Mouse (Mus musculus): ENCODE measurements at regions not wholly inside any gene's neighbourhood (a gene's known extent, or its start where the extent isn't known, plus 50 kb on each side); places are given as distances from the start of the nearest gene placed in this dataset.

DNA sequence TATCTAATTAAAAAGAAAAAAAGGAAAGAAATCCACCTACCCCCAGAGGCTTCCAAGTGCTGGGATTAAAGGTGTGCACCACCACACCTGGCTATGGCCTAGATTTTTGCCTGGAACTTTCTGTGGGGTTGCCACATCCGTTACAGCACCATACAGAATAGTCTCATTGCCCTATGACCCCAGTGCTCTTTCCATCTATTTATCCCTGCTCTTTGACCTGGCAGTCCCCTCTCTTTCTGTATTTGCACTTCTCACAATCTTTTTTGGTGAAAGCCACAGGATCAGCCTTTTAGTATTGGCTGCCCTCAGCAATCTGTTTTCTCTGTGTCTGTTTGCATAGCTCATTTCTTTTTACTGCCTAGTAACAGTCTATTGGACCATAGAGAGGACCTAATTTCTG lies 197.9 kb upstream of the Bcor start:
- ATAC-seq (ENCODE audit: insufficient number of reproducible peaks, low FRiP score, low TSS enrichment), result no peak

DNA sequence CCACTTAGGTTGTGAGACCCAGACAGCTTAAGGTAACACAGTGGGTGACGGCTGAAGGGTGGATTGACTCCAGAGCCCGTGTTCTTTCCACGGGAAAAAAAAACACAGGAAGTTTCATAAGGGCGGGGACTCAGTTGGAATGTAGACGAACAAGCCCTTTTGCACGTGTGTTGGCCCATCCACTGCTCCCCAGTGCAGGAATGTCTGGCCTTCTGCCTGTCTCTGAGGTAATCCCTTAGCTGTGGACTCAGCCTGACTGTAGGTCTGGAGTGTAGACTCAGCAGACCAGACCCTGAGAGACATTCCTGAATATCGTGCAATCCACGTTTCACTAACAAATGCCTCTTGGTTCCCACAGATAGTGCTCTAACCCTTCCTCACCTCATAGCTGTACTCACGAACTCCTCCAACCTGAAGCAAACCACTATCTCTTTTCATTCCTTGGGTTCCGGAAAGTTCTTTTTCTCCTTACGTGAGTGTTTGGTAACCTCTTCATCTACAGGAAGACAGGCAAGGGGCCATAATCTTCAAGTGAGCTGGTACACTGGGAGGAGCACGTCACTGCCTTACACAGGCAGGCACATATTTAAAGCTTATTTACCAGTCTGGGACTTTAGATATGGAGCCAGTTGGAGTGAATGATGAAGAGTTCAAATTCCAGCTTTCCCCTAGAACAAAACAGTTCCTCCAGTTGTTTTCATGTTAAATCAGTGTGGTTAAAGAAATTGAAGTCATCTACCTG lies 205.6 kb upstream of the Bcor start:
- no peak for ATAC-seq (ENCODE audit: insufficient number of reproducible peaks, low FRiP score, low TSS enrichment)

DNA sequence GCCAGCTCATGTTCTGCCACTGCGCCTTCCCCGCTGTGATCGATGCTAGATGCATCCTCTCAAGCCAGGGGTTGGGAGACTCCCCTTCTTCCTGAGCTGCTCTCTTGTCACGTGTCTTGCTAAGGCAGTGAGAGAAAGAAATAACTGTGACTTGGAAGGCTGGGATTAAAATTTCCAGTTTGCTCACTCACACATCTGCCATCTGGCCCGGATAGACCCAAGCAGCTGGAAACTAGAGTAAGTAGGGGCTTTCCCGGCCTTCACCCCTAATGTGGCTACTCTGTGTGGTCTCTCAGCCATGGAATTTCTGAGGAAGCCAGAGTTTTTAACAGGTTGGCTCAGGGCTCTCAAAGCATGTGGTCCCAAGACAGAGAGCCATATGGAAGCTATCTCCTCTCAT lies 206.6 kb upstream of the Bcor start:
- no peak for ATAC-seq (ENCODE audit: insufficient number of reproducible peaks, low FRiP score, low TSS enrichment)

DNA sequence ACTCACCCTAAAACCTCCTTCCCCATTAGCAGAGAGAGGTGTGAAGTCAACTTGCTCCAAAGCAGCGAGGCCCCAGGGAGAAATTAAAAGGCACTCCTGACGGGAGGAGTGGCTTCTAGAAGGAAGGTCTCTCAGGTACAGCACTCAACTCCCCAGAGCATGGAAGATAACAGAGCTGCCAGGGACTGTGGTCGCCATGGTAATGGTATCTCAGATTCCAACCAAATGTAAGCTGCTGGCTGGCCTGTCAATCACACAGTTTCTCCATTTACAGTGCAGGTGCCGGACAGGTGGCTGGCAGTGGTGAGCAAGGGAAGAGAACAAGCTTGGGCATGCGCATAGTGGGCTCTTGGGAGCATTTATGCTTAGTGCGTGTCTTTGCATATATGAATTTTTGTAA lies 213.5 kb upstream of the Bcor start:
- no peak for ATAC-seq (ENCODE audit: insufficient number of reproducible peaks, low FRiP score, low TSS enrichment)

DNA sequence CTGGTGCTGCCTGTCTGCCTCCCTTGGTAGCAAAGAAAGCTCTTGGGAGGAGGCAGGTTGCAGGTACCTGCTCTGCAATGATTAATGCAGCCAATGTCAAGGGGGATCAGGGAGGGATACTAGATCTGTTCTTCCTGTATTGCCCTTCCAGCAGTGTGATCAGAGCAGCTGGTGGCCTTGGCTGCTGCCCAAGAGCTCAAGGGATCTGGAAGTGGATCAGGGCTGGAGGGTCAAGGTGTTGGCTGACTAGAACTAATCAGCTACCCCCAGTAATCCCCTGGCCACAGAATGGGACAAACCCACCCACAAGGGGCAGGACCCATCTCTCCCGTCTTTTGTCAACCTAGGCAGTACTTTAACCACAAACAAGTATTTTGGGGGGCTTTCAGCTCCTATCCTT lies 211.8 kb upstream of the Atp6ap2 start:
- ATAC-seq (ENCODE audit: insufficient number of reproducible peaks, low FRiP score, low TSS enrichment), result no peak

DNA sequence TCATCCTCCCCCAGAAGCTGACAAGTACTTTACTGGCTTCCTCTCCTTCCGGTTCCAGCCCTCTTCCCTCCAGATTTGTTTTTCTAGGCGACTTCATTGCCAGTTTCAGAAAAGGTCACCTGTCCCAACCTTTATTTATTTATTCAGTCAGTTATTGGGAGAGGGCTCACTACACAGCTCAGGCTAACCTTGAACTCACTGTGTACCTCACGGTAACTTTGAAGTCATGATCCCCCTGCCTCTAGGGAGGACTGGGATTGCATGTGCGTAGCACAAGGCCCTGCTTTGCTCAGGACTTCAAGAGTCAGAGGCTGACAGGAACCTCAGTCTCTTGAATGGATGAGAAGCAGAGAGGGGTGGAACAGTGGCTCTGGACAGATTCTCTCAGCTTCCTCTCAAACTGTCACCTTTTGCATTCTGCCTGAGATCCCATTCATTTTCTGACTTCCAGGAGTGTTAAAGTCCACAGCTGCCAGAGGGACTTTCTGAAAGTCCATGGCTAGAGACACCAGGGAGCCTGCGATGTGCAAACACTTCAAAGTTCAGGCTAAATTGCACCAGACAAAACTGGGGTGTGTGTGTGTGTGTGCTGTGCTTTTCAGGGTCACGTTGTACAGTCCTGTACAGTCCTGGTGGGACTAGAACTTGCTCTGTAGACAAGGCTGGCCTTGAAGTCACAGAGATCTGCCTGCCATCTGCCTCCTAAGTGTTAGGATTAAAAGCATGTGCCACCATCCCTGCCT lies 211.2 kb upstream of the Atp6ap2 start:
- ATAC-seq (ENCODE audit: insufficient number of reproducible peaks, low FRiP score, low TSS enrichment), result no peak

DNA sequence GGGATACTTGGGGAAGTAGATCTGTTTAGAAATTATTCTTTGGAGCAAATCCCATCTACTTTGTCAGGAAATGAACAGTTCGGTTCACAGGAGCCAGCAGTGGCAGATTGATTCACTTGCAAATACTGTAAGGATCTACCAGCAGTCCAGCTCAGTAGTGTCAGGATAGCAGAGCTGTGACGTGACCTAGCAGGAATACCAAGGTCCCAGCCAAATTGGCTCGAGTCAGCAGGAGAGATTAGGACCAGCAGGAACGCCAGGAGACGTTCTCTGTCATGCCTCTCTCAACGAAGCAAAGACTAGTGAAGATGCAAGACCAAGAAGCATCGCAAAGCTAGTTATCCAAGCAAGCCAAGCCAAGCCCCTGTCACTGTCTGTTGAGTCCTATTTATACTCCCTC lies 210.2 kb upstream of the Atp6ap2 start:
- ATAC-seq (ENCODE audit: insufficient number of reproducible peaks, low FRiP score, low TSS enrichment), result no peak

DNA sequence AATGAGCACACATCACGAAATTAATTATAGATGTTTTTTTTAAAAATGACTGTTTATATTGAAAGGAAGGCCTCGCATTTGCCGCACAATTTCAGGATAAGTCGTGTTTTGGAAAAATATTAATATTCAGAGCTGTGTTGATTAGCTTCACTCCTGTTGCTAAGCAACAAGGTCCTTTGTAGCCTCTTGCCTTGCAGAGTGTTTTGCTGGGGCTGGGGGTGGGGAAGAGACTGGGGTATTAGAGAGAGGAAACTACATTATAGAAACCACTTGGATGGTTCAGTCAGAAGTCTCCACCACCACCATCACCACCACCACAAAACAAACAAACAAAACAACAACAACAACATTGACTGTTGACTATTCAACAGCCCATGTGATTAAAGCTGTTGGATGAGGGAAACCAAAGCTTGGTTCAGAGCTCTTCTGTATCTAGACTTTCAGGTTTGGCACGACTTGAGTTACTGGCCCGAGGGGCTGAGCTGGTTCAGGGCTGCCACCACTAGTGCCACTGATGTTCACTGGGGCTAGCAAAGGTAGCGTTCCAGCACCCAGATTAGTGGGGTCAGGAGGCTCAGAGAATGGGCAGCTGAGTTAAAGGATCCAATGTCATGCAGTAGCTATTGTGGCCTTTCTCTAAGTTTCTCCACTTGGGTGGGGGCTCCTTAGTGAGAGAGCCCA lies 195.3 kb upstream of the Atp6ap2 start:
- no peak for ATAC-seq (ENCODE audit: insufficient number of reproducible peaks, low FRiP score, low TSS enrichment)

DNA sequence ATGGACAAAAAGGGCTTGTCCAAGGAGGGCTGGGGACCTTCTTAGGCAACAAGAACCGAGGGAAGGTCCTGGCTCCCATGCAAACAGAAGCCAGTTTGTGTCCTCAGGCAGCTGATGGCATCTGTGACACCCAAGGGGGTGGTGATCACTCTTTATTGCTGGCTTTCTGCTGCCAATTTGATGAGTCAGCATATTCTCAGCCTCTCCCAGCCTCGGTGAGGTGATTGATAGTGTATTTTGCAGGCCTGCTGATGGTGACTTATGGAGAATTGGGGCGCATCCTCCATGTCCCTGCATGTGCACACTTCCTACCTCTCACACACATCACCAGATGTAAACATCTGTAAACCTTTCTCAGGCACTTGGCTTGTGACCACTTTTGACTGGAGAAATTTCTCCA lies 178.3 kb upstream of the Atp6ap2 start:
- no peak for ATAC-seq (ENCODE audit: insufficient number of reproducible peaks, low FRiP score, low TSS enrichment)

DNA sequence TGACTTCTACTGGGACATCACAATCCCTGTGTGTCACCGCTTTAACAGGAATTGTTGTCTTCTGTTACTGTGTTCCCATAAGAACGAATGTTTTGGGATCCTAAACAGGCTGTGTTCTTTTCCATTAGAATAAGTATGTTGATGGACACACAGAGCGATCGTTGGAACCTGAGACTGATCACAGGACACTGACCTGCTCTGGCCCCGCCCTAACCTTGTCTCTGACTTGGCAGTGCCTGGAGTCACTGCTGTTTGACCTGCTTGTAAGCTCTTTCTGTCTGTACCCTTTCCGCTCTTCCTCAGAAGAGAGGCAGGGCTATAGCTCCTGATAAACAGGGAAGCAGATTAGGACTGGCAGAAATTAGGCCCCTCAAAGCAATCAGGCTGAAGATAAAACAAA lies 162.0 kb upstream of the Atp6ap2 start:
- ATAC-seq (ENCODE audit: insufficient number of reproducible peaks, low FRiP score, low TSS enrichment), result no peak

DNA sequence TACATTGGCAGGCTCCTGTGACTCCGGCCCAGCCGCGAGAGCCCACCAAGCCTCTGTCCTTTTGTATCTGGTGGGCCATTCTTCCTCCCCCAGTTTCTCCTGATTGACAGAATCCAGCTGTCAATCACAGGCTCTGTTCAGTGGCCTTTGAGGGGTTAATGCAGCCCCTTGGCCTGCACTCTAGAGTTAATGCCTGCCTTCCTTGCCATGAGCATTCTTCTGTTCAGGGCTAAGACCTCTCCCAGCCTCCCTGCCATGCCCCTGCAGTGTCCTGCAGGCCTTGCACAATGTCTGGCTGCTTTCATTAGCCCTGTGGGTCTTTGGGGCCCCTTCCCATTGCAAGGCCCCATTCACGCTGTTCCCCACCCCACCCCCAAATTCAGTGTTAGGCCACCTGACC lies 160.9 kb upstream of the Atp6ap2 start:
- ATAC-seq (ENCODE audit: insufficient number of reproducible peaks, low FRiP score, low TSS enrichment), result no peak

DNA sequence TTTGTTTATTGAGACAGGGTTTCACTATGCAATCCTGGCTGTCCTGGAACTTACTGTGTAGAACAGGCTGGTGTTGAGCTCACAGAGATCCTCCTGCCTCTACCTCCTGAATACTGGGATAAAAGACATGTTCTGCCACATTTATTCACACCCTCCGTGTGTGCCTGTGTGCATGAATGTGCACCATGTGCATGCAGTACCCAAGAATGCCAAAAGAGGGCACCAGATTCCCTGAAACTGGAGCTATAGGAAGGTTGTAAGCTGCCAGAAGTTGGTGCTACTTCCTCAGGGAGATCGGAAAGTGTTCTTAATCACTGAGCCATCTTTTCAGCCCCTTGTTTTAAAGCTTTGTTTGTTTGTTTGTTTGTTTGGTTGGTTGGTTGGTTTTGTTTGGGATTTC lies 155.3 kb upstream of the Atp6ap2 start:
- no peak for ATAC-seq (ENCODE audit: insufficient number of reproducible peaks, low FRiP score, low TSS enrichment)

DNA sequence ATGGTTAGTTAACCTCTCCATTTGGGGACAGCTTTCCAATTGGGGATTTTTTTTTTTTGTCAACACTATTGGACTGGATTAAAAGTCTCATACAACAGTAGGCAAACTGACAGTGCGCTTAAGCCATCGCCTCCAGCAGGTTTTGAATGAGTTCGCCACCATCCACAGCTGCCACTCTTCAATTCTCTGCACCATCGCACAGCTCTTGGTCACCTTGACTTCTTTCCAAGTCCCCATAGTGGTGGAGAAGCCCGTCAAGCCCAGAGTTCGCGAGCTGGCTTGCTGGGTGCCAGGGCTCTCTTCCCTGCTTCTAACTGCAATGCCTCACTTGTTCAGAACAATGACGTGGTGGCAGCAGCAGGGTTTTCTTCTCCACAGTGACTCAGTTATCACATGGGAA lies 151.9 kb upstream of the Atp6ap2 start:
- no peak for ATAC-seq (ENCODE audit: insufficient number of reproducible peaks, low FRiP score, low TSS enrichment)

DNA sequence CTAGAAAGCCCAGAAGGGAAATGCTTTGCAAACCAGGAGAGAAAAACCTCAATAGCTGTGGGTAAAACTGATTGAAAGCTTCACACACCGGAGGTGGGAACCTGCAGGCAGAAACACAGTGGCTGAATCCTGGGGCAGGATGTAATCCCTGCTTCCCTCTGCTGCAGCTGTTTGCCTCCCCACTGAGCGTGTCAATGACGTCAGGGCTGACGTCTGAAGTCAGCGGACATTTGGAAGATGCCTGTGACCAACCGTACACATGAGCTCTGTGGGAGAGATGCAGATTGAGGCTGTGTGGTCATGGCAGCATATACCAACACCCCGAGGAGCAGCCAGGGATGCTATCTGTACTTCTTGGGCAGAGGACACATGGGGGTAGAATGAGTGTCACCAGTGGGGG lies 151.5 kb upstream of the Atp6ap2 start:
- ATAC-seq (ENCODE audit: insufficient number of reproducible peaks, low FRiP score, low TSS enrichment), result no peak

DNA sequence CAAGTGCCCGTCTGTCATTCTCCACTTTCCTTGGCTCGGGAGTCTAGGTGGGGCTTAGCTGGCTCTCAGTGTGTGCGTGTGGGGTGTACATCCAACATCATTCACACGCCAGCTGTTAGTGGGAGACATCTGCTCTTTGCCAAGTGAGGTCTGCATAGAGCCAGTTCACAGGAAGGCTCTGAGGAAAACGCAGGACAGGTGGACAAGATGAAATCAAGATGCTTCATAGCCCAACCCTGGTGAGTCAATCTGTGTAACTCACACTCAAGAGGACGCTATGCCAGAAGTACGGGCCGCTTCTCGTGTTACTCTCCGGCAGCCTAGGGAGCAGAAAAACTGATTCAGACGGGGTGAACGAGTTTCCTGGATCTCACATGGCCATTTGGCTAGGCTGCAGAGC lies 148.2 kb upstream of the Atp6ap2 start:
- ATAC-seq (ENCODE audit: insufficient number of reproducible peaks, low FRiP score, low TSS enrichment), result no peak

DNA sequence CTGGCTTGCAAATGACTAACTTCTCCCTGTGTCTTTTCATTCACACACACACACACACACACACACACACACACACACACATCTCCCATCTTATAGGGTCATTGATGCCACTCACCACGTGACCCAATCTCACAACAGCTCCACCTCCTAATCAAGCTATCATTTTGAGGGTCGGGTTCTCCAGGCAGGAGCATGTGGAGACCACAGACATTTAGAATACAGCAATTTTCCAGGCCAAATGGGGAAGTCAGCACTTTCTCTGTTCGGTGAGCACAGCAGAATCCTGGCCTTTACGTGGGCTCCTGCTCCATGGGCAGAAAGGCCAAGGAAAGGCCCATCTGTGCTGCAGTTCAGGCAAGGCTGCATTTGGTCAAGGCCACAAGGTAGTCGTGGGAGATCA lies 143.8 kb upstream of the Atp6ap2 start:
- ATAC-seq (ENCODE audit: insufficient number of reproducible peaks, low FRiP score, low TSS enrichment), result no peak

DNA sequence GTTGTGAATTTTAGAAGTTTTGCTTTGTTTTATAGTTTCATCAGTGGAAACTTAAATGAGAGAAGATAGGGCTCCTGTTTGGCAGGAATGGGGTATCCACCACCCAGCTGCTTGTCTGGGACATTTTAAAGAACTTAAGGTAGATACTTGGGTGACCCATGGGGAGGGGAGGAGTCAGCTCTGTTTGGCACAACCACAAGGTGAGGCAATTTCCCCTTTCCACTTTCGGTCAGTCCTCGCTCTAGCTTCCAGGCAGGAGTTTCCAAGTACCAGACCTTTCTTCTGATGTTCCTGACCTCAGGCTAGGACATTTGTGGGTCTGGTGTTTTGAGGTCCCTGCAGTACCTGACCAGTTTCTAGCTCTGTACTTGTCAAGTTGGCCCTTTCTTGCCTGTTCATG lies 142.5 kb upstream of the Atp6ap2 start:
- ATAC-seq (ENCODE audit: insufficient number of reproducible peaks, low FRiP score, low TSS enrichment), result no peak

DNA sequence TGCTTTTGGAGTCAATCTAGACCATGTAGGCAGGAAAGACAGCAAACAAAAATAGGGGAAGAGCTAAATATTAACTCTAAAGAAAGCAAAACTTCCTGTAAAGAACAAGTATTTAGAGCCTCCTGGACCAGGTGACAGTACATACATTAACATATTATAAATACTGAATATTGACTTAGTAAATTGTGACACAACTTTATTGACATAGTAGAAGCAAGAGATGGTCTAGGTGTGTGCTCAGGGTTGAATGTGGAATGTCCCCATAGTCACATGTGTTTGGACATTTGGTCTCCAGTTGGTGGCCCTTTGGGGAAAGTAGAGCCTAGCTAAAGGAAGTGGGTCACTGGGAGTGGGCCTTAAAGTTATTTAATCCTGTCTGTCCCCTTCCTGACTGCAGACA lies 139.6 kb upstream of the Atp6ap2 start:
- ATAC-seq (ENCODE audit: insufficient number of reproducible peaks, low FRiP score, low TSS enrichment), result no peak

DNA sequence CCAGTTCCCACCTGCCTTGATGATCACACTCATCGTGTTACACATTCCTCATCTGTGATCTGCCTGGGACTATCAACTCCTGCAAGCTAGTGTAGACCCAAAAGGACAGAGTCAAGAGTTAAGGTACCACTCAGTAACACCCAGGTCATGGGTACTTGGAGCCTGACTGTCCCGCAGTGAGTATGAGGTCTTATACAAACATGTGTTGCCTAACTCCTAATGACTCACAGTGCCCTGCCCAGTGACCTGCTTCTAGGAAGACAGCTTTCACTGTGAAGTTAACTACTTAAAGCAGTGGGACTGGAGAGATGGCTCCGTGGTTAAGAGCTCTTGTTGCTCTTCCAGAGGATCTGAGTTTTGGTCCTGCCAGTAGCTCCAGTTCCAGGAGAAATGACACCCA lies 137.9 kb upstream of the Atp6ap2 start:
- no peak for ATAC-seq (ENCODE audit: insufficient number of reproducible peaks, low FRiP score, low TSS enrichment)

DNA sequence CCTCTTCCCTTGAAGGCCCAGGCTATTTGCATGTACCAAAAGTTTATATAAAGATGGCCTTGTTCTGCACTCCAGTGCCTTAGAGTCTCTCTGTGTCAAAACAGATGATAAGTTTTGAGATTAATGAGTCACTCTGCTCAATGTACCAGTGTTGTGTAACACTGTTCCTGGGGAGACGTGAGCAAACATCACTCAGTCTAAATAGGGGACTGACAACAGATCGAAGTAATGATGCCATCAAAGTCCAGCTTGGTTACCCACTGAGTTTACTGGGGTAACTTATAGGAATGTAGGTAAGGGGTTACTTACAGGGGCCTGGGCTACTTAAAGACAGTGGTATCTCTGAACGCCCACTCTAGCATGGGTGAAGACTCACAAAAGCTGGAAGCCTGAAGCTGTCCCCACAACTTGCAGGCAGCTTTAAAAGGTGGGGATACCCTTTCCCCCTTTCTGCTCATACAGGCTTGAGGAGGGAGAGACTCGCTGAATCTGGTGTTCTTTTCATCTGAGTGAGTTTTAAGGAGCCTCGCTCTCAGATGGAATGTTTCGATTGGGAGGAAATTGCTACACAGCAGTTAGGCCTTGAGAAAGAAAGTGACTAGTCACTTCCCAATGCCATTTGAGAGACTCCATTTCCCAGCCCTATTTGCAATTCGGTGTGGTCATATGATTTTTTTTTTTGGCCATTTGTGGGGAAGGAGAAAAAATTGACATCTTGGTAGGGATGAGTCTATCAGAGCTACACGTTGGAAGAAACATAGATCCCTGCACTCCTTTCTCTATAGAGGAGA lies 134.4 kb upstream of the Atp6ap2 start:
- ATAC-seq (ENCODE audit: insufficient number of reproducible peaks, low FRiP score, low TSS enrichment), result no peak

DNA sequence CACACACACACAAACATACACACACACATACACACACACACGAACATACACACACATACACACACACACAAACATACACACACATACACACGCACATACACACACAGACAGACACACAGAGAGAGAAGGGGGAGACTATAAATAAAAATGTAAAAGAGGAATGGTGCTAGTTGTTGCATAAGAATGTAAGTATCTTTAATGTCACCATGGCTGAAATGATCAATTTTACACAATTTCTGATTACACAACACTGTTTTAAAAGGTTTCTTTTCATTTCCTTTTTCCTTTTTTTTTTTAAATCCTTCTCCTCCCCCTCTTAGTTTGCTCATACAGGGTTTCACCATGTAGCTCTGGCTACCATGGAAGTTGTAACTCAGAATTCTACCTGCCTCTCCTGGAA lies 125.9 kb upstream of the Atp6ap2 start:
- ATAC-seq (ENCODE audit: insufficient number of reproducible peaks, low FRiP score, low TSS enrichment), result no peak
